Mouse (Mus musculus) cortical plate, adult 2 months (tissue): ENCODE measurements around the gene Cog5.

ENCODE experiments used
- CTCF ChIP-seq: fragments of 200-500 bp; IDR thresholded peaks from 2 replicates; pipeline ENCODE4 v1.5.1; 2011; ENCODE audit warnings: mild to moderate bottlenecking, control low read depth, low read length; ENCODE audit not compliant: insufficient read depth; ENCODE audit errors: extremely low read depth
- POLR2A ChIP-seq: fragments of 200-500 bp; IDR thresholded peaks from 2 replicates; pipeline ENCODE4 v1.6.1; 2011; ENCODE audit warnings: mild to moderate bottlenecking, low read length, control low read depth; ENCODE audit not compliant: insufficient read depth; ENCODE audit errors: extremely low read depth

DNA sequence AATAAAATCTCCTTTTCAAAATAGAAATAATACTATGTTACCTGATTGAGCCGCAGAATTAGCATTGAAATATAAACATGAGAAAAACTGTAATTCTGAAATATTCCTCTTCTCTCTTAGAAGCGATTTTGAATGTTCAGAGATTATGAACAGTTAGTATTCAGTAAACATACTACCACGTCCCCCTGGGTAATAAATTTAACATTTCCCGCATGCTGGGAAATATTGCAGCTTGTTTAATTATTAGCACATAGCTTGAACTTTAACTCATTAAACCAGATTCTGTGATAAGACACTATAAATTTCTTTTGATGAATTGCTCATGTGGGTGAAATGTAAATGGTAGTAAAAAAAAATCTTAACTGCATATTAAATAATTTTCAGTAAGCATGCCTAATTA lies 58.1 kb downstream of the Cog5 start:
- TF ChIP-seq CTCF: no peak
- no peak for TF ChIP-seq POLR2A
